Mouse (Mus musculus) hindbrain, embryonic 10.5 days (tissue): ENCODE data around the gene Sik2. TPM values are rescaled to one million over a fixed set of nuclear protein-coding genes. Genes with fewer than 3 reads are reported as not detected.

Experiments used
- DNase-seq: peaks from one replicate; pipeline ENCODE4 v3.0.0-alpha.2; 2017; ENCODE audit warnings: low spot score
- H3K27ac ChIP-seq: fragments of 300-500 bp; sonication (generic); 2 replicates; pipeline ENCODE4 v1.5.1; 2016; ENCODE audit warnings: mild to moderate bottlenecking, moderate library complexity
- H3K27me3 ChIP-seq: fragments of 300-500 bp; sonication (generic); 2 replicates; pipeline ENCODE4 v1.6.1; 2016; ENCODE audit warnings: mild to moderate bottlenecking; ENCODE audit not compliant: poor library complexity, insufficient read depth, severe bottlenecking
- H3K36me3 ChIP-seq: fragments of 300-500 bp; sonication (generic); 2 replicates; pipeline ENCODE4 v1.6.1; 2016; ENCODE audit warnings: mild to moderate bottlenecking, moderate library complexity
- H3K4me1 ChIP-seq: fragments of 300-500 bp; sonication (generic); replicated peaks from 2 replicates; pipeline ENCODE4 v1.6.1; 2016; ENCODE audit warnings: mild to moderate bottlenecking
- H3K4me3 ChIP-seq: fragments of 300-500 bp; sonication (generic); 2 replicates; pipeline ENCODE4 v1.5.1; 2016; ENCODE audit warnings: mild to moderate bottlenecking, moderate library complexity
- H3K9me3 ChIP-seq: fragments of 300-500 bp; sonication (generic); 2 replicates; pipeline ENCODE4 v1.6.1; 2016; ENCODE audit warnings: mild to moderate bottlenecking, moderate library complexity
- WGBS: fragments of 180-500 bp; shearing (Covaris S2); methylation state at CpG from one replicate; pipeline ENCODE4 v1.1.7; 2016; 5-methylcytosine and 5-hydroxymethylcytosine counted together
- polyA plus RNA-seq: library from polyadenylated mRNA; unstranded; fragments of >200 nt; fragmentation: Nextera tagmentation; extraction: Ambion mirVana; gene quantifications from 2 replicates; pipeline ENCODE4 v1.2.1, GENCODE M21; 2016

Gene Sik2
- polyA plus RNA-seq, 1 experiment from 2014 or later = 14.2 TPM

DNA sequence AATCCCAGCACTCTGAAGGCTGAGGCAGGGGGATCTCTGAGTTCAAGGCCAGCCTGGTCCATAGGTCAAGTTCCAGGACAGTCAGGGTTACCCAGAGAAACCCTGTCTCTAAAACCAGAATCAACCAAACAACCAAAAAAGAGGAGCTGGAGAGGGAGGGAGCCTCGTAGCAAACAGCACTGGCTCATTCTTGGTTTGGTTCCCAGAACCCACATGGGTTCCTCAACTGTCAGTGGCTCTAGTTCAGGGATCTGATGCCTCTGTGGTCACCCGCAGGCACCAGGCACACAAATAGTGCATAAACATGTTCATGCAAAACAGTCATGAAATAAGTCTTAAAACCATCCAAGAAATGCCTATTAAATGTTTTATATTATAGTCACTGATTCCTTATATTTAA, 140.7 kb downstream of the Sik2 start:
- peaks cover 92% of the 10 kb centered on the region for H3K36me3 ChIP-seq
- no peaks in the 10 kb centered on the region for H3K4me1 ChIP-seq
- H3K9me3 ChIP-seq = no peaks in the 10 kb centered on the region
- no peak for DNase-seq
- no peaks in the 10 kb centered on the region for H3K27me3 ChIP-seq
- H3K4me3 ChIP-seq = no peak overlapping the region
- no peak overlapping the region for H3K27ac ChIP-seq
- 99% methylated on average over 2 of the region's 2 CpGs for WGBS

DNA sequence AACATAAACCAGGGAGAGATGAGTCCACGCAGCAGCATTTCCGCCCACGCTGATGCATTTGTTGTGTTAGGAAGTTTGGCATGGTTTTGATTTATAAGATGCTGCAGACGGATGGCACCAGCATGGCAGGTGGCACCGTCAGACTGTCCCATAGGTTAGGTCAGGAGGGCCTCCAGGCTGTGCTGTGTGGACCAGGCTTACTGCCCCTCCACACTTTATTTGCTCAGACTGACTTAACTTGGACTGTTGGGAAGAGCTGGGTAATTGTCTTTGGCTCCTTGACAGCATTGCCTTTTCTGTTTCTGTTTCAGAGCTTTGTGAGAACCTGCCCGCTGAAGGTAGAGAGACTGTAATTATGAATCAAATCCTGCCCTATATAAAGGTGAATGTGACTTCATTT, 141.9 kb downstream of the Sik2 start:
- H3K27me3 ChIP-seq = no peaks in the 10 kb centered on the region
- no peak overlapping the region for H3K4me3 ChIP-seq
- H3K9me3 ChIP-seq = no peaks in the 10 kb centered on the region
- H3K4me1 ChIP-seq = no peaks in the 10 kb centered on the region
- WGBS = 95% methylated on average over 6 of the region's 6 CpGs
- H3K27ac ChIP-seq = no peak overlapping the region
- no peak for DNase-seq
- H3K36me3 ChIP-seq = peaks cover 92% of the 10 kb centered on the region

DNA sequence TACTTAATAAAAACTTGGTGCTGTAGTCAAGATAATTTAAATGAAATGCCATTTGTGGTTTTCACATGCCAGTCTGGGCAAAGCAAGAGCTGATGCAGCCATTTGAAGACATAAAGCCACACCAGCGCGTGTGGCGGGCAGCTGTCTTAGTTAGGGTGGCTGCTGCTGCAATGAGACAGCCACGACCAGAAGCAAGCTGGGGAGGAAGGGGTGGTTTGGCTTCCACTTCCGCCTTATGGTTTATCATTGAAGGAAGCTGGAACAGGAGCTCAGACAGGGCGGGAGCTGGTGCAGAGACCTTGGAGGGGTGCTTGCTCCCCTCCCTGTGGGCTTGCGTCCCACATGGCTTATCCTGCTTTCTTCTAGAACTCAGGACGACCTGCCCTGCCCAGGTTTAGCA, 143.1 kb downstream of the Sik2 start:
- no peaks in the 10 kb centered on the region for H3K4me1 ChIP-seq
- no peaks in the 10 kb centered on the region for H3K27me3 ChIP-seq
- DNase-seq = no peak
- H3K27ac ChIP-seq = no peak overlapping the region
- no peak overlapping the region for H3K4me3 ChIP-seq
- peaks cover 98% of the 10 kb centered on the region for H3K36me3 ChIP-seq
- WGBS = 92% methylated on average over 8 of the region's 8 CpGs
- no peaks in the 10 kb centered on the region for H3K9me3 ChIP-seq

DNA sequence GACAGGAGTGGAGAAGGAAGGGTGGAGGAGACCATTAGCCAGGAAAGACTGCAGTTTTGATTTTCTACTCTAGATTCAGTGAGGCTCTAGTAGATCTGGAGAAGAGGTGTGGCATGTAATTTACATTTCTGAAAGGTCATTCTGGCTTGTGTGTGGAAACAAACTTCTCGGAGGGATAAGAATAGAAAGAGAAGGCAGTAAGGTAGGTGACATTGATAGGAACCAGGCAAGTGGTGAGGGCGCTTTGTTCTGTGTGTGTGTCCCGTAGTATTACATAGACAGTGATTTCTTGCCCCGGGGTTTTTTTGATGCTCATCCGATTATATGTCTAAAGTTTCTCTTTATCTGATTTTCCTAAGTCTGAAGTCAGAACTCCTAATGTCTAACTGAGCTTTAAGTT, 144.0 kb downstream of the Sik2 start:
- Histone ChIP-seq H3K27ac (no peak overlapping the region), H3K9me3 (no peaks in the 10 kb centered on the region), H3K27me3 (no peaks in the 10 kb centered on the region), H3K4me3 (no peak overlapping the region), H3K36me3 (peaks cover 98% of the 10 kb centered on the region), H3K4me1 (no peaks in the 10 kb centered on the region)
- 94% methylated on average over 5 of the region's 5 CpGs for WGBS
- DNase-seq = no peak

DNA sequence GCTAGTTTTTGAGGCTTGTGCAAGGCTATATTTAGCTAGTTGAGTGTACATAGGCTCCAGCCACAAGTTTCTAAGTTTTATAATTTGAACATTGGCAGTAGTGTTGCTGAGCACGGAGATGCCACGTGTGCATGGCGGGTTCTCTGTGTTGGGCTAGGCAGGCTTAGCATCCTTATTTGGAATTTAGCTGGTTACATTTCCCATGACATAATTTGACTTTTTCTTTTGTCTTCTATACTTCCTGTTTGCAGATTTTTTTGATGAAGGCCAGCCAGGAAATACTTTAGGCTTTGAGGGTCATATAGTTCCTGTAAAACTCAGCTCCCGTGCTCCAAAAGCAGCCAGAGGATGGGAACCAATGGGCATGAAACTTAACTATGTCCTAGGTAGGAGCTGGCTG, 145.0 kb downstream of the Sik2 start:
- Histone ChIP-seq H3K27me3 (no peaks in the 10 kb centered on the region), H3K36me3 (peaks cover 99% of the 10 kb centered on the region), H3K4me3 (no peak overlapping the region), H3K9me3 (no peaks in the 10 kb centered on the region), H3K4me1 (no peaks in the 10 kb centered on the region), H3K27ac (no peak overlapping the region)
- no peak for DNase-seq
- 97% methylated on average over 4 of the region's 4 CpGs for WGBS

DNA sequence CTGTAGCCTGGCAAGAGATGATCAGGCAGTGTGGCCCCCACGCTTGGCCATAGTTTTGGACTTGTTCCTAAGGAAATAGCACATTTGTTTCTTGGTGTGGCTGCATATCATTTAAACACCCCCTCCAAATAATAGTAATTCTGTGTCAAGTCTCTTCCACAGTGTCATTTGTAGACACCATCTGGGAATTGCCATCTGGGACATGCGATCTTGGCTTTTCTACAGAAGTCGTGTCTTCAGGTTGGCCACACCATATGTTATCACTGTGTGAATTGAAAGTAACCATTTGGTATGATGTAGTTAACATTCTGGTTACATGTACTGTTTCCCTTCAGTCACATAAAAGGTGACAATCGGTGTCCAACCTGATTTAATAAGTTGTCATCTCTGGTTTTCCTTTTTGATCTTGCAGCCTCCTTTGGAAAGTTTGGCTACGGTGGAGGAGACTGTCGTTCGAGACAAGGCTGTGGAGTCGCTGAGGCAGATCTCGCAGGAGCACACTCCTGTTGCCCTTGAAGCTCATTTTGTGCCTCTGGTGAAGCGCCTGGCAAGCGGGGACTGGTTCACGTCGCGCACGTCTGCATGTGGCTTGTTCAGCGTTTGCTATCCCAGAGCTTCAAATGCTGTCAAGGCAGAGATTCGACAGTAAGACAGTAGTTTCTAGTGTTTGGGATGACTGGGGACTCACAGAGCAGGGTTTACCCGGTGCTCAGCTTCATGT, 147.6 kb downstream of the Sik2 start:
- peaks cover 13% of the 10 kb centered on the region for H3K4me1 ChIP-seq
- no peak overlapping the region for H3K27ac ChIP-seq
- H3K27me3 ChIP-seq = no peaks in the 10 kb centered on the region
- no peaks in the 10 kb centered on the region for H3K9me3 ChIP-seq
- 95% methylated on average over 18 of the region's 18 CpGs for WGBS
- H3K36me3 ChIP-seq = peaks cover 77% of the 10 kb centered on the region
- H3K4me3 ChIP-seq = no peak overlapping the region
- DNase-seq = no peak

DNA sequence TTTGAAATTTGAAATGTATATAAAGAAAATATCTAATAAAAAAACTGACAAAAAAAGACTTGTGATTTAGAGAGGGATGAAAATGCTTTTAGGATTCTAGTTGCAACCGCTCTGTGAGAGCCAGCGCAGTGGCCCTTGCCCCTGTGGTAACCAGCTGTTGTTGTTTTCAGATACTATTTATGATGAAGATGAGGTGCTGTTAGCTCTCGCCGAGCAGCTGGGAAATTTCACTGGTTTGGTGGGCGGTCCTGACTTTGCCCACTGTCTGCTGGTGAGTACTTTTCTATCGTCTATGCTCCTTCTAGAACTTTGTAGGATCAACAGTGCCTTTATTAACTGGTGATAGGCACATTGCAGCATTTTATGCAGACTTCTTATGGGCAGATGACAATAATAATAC, 150.2 kb downstream of the Sik2 start:
- Histone ChIP-seq H3K36me3 (peaks cover 52% of the 10 kb centered on the region), H3K4me1 (peaks cover 30% of the 10 kb centered on the region), H3K27me3 (no peaks in the 10 kb centered on the region), H3K27ac (no peak overlapping the region), H3K9me3 (no peaks in the 10 kb centered on the region), H3K4me3 (no peak overlapping the region)
- 97% methylated on average over 6 of the region's 6 CpGs for WGBS
- DNase-seq = no peak

DNA sequence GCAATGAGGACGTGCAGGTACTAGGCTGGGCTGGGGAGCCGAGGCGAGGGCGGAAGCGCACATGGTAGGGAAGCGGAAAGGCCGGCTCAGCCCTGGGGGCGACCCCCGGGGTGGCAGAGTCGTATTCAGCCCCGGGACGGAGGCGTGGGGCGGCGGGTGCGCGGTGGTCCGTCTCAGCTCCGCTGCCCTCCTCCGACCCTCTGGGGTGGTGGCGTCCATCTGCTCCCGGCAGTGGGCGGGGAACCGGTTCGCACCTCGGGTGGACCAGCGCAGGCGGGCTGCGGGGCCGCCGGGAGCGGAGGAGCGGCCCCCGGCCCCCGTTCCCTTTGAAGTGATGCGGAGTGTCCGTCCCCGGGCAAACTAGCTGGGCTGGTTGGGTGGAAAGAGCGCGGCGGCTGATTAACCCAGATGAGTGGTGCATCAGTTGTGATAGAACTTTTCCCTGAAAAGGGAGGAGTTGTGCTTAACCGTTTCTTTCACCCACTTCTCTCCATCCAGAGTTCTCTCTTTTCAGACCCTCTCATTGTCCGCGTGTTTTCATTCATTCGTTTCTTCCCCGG, 151.7 kb downstream of the Sik2 start:
- H3K27ac ChIP-seq = peak overlapping the region; percentile 98
- H3K27me3 ChIP-seq = no peaks in the 10 kb centered on the region
- DNase-seq = no peak
- no peaks in the 10 kb centered on the region for H3K9me3 ChIP-seq
- H3K4me1 ChIP-seq = peaks cover 39% of the 10 kb centered on the region
- under 1% methylated on average over 46 of the region's 46 CpGs for WGBS
- peaks cover 37% of the 10 kb centered on the region for H3K36me3 ChIP-seq
- H3K4me3 ChIP-seq = peak overlapping the region; percentile 98

DNA sequence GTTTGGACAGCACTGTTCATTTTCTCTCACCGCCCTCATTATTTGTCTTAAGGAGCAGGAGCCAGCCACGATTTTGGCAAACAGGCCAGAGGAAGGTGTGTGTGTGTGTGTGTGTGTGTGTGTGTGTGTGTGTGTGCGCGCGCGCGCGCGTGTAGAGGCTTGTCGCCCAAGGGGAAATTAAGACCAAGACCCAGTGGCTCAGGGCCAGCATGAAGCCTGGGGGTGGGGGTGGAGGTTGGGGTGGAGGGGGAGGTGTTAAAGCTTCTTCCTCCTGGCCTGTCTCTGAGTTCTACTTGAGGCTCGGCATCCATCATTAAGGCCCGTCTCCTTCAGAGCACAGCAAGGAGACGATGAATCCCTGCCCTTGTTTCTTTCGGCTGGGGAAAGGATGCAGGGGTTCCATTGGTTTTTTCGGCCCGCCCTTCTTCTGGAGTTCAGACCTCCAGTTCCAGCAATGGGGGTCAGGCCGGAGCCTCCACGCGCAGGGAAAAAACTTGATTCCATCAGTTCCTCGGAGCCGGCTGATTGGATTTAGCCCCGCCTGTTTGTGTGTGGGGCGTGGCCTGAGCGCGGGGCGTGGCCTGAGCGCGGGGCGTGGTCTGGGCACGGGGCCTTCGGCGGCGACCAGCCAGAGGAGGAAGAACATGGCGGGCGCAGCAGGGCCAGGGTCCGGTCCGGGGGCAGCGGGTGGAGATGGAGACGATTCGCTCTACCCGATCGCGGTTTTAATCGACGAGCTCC, 152.4 kb downstream of the Sik2 start:
- Histone ChIP-seq H3K36me3 (peaks cover 30% of the 10 kb centered on the region), H3K4me3 (peak overlapping the region; percentile 98), H3K4me1 (peaks cover 39% of the 10 kb centered on the region), H3K9me3 (no peaks in the 10 kb centered on the region), H3K27me3 (no peaks in the 10 kb centered on the region), H3K27ac (peak overlapping the region; percentile 98)
- DNase-seq = peak; percentile 96
- 2% methylated on average over 45 of the region's 45 CpGs for WGBS

DNA sequence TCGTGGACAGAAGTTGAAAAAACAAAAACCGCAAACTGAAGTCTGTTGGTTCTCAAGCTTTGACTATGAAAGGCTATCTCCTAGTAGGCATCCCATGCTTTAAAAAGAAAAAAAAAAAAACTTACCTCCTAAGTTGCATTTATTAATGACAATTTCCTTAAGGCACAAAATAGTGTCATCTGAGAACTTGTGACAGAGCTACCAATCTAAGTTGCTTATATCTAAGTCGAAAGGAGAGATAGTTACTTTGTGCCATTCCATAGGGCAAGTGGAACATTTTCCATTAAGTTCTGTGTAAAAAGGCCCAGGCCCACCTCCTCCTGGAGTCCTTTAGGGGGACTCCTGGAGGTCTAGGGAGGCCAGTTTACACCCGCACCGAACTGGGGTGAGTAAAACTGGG, 153.1 kb downstream of the Sik2 start:
- peaks cover 41% of the 10 kb centered on the region for H3K4me1 ChIP-seq
- peak overlapping the region; percentile 98 for H3K4me3 ChIP-seq
- no peak for DNase-seq
- WGBS = 67% methylated on average over 5 of the region's 5 CpGs
- peak overlapping the region; percentile 98 for H3K27ac ChIP-seq
- H3K27me3 ChIP-seq = 0 out of 2 replicates have a peak, but pooled peaks cover 2% of the 10 kb centered on the region
- H3K9me3 ChIP-seq = no peaks in the 10 kb centered on the region
- H3K36me3 ChIP-seq = peaks cover 23% of the 10 kb centered on the region

DNA sequence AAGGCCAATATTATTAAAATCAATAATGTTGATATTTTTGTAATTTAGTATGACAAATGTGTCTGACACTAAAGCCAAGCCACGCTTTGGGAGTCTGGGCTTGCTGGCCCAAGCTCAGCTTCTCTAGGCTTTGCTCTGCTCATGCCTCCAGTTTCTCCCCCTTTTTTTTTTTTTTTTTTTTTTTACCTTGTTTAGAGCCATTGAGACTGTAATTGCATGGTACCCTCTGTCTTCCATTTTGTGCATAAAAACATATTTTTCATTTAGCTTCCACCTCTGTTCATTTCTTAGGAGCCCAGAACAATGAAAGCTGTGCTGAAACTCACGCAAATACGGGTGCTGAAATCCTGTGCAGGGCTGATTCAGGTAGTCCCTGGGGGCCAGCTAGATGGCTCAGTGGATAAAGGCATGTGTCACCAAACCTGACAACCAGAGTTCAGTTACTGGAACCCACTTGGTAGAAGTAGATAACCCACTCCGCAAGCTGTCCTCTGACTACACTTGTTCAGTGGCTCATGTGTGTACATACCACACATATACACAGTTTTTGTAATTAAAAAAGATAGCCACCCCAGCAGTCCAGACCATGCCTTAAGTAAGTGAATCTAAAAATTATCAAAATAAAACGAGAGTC, 153.6 kb downstream of the Sik2 start:
- no peaks in the 10 kb centered on the region for H3K9me3 ChIP-seq
- no peak overlapping the region for H3K27ac ChIP-seq
- peaks cover 18% of the 10 kb centered on the region for H3K36me3 ChIP-seq
- H3K4me1 ChIP-seq = peaks cover 47% of the 10 kb centered on the region
- 89% methylated on average over 5 of the region's 5 CpGs for WGBS
- 0 out of 2 replicates have a peak, but pooled peaks cover 5% of the 10 kb centered on the region for H3K27me3 ChIP-seq
- H3K4me3 ChIP-seq = no peak overlapping the region
- DNase-seq = no peak

DNA sequence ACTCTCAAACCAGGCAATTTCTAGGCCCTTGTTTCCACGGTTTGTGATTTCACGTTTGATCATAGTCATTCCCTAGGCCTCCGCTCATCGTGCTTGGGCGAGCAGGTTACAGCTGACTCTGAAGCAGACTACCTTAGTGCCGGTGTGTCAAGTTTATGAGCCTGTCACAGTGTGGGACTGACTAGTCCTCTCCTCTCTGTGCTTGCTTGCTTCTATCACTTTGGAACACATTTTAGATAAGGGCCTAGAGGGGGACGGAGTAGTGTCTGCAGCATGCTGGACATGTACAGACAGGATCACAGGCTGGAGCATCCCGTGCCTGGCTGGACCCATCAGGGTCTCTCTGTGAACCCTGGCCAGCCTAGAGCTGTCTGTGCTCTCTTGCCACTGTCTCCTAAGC, 154.5 kb downstream of the Sik2 start:
- H3K36me3 ChIP-seq = peaks cover 9% of the 10 kb centered on the region
- H3K4me1 ChIP-seq = peaks cover 49% of the 10 kb centered on the region
- WGBS = 66% methylated on average over 8 of the region's 8 CpGs
- H3K4me3 ChIP-seq = no peak overlapping the region
- peak; percentile 10 for DNase-seq
- no peaks in the 10 kb centered on the region for H3K9me3 ChIP-seq
- 0 out of 2 replicates have a peak, but pooled peaks cover 5% of the 10 kb centered on the region for H3K27me3 ChIP-seq
- peak overlapping the region; percentile 72 for H3K27ac ChIP-seq
